Mouse (Mus musculus) hindbrain, embryonic 13.5 days (tissue): Measurements from ENCODE around the gene Sh2d6. TPM values are rescaled to one million over a fixed set of nuclear protein-coding genes. Genes with fewer than 3 reads are reported as not detected.
A peak's percentile ranks its signal among the peaks of the same experiment; 100 is the strongest.
"Not testable (repeated sequence)": the region's sequence is repeated elsewhere in the genome, so short reads cannot be mapped to it uniquely, and the experiment has no call there.

Experiments used
- ATAC-seq: fragments of 200-750 bp; cut with Nextera tagmentation; 2 replicates; pipeline ENCODE4 v1.8.0; 2017; ENCODE audit warnings: moderate TSS enrichment; ENCODE audit not compliant: low FRiP score
- H3K27ac ChIP-seq: fragments of 300-500 bp; sonication (generic); 2 replicates; pipeline ENCODE4 v1.5.1; 2015; ENCODE audit warnings: inconsistent platforms, mild to moderate bottlenecking, moderate library complexity
- H3K27me3 ChIP-seq: fragments of 300-500 bp; sonication (generic); 2 replicates; pipeline ENCODE4 v1.6.1; 2015; ENCODE audit warnings: mild to moderate bottlenecking, inconsistent platforms
- H3K36me3 ChIP-seq: fragments of 300-500 bp; sonication (generic); 2 replicates; pipeline ENCODE4 v1.6.1; 2015; ENCODE audit warnings: mild to moderate bottlenecking, inconsistent platforms
- H3K4me1 ChIP-seq: fragments of 300-500 bp; sonication (generic); replicated peaks from 2 replicates; pipeline ENCODE4 v1.6.1; 2015; ENCODE audit warnings: inconsistent platforms
- H3K4me2 ChIP-seq: fragments of 300-500 bp; sonication (generic); 2 replicates; pipeline ENCODE4 v1.6.1; 2015; ENCODE audit warnings: inconsistent platforms, mild to moderate bottlenecking, moderate library complexity
- H3K4me3 ChIP-seq: fragments of 300-500 bp; sonication (generic); 2 replicates; pipeline ENCODE4 v1.5.1; 2015; ENCODE audit warnings: mild to moderate bottlenecking, inconsistent platforms
- H3K9ac ChIP-seq: fragments of 300-500 bp; sonication (generic); 2 replicates; pipeline ENCODE4 v1.6.1; 2015; ENCODE audit warnings: mild to moderate bottlenecking, inconsistent platforms
- H3K9me3 ChIP-seq: fragments of 300-500 bp; sonication (generic); 2 replicates; pipeline ENCODE4 v1.6.1; 2016; ENCODE audit warnings: inconsistent platforms
- WGBS: fragments of 180-500 bp; shearing (Covaris S2); methylation state at CpG from one replicate; pipeline ENCODE4 v1.1.7; 2015; 5-methylcytosine and 5-hydroxymethylcytosine counted together
- polyA plus RNA-seq: library from polyadenylated mRNA; unstranded; fragments of >200 nt; fragmentation: Nextera tagmentation; extraction: Ambion mirVana; gene quantifications from 2 replicates; pipeline ENCODE4 v1.2.1, GENCODE M21; 2015

Sh2d6 gene
- polyA plus RNA-seq, 1 experiment from 2014 or later, result 1.0 TPM

DNA sequence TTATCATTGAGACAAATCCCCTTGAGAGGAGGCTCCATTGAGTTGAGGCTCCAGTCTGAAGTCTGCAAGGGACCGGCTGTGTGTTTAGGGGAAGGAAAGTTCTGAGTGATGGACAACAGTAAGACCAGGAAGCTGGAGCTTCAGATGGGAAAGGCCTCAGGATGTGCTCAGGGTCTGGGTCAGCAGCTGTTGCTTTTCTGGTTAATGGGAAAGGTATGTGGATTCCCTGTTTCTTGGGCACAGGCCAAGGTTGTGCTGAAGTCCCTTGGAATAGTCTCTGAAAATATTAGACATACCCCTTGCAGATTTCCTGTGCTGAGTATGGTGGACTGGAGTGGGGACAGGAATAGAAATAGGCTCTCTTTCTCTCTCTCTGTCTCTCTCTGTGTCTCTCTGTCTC, 12.0 kb upstream of the Sh2d6 start:
- ATAC-seq, result not testable (repeated sequence)
- peak overlapping the region; percentile 13; the same call in 1 of the 2 replicates for H3K27ac ChIP-seq
- 55% methylated on average over 1 of the region's 1 CpGs for WGBS

DNA sequence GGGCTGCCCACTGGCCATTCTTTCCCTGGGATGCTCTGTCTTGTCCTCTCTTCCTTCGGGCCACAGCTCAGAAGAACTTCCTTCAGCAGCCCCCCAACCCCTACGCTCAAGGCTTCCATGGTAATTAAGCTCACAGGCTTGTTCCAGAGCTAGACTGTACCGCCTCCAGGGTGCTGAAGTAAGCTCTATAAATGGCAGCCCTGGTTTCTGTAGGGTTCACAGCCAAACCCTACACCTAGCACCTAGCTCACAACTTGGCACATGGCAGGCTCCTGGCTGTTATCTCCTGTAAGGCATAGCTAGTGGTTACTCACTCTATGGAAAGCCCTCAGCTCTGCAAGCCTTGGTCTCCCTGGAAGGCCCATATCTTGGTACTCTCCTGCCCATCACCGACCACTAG, 11.1 kb upstream of the Sh2d6 start:
- no peaks in the 10 kb centered on the region for H3K27me3 ChIP-seq
- H3K36me3 ChIP-seq, result no peaks in the 10 kb centered on the region
- no peak overlapping the region for H3K4me2 ChIP-seq
- WGBS, result 75% methylated on average over 4 of the region's 4 CpGs
- H3K4me3 ChIP-seq, result no peak overlapping the region
- H3K9ac ChIP-seq, result no peak overlapping the region
- no peak for ATAC-seq
- H3K9me3 ChIP-seq, result no peaks in the 10 kb centered on the region
- H3K27ac ChIP-seq, result 0 out of 2 replicates have a peak overlapping the region, but pooled peaks have one; percentile 52
- H3K4me1 ChIP-seq, result peaks cover 22% of the 10 kb centered on the region

More for the DNA sequence above, 12.0 kb upstream of the Sh2d6 start:
- not testable (repeated sequence) for H3K4me2 ChIP-seq, H3K4me3 ChIP-seq, H3K27me3 ChIP-seq, H3K36me3 ChIP-seq, H3K9ac ChIP-seq, H3K9me3 ChIP-seq
- H3K4me1 ChIP-seq, result peaks cover 29% of the 10 kb centered on the region

DNA sequence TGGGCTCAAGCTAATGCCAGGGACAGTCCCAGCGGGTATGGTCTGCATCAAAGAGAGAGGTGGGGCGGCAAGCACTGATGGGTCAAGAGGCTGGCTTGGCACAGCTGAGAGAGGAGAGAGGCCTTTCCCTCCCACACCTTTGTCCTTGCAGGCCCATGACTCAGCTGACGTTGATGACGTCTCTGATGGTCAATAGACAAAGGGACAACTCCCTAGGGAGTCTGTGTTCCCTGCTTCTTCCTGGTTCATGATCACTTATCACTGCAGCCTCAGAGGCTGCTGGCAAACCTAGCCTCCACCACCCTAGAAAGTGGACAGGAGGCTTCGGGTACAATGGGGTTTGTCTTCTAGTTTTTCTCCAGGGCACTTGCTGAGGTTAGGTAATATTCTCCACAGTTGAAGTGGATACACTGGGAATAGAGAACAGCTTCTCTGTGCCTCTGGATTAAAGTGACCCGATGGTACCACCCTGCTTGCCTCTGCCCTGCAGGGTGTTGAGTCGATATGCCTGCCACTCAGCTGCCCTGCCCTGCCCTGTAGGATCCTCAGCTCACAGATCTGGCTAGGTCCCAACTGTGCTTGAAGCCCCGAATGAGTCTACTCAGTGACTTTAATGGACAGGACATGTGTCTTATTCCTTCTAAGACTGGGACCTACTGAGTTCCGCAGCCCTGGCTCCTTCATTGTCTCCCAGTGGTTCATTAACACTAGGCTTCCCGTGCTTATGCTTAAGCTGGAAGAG, 7.1 kb upstream of the Sh2d6 start:
- Histone ChIP-seq H3K9me3 (no peaks in the 10 kb centered on the region), H3K4me1 (peaks cover 13% of the 10 kb centered on the region), H3K4me3 (no peak overlapping the region), H3K27me3 (no peaks in the 10 kb centered on the region), H3K27ac (no peak overlapping the region), H3K4me2 (no peak overlapping the region), H3K36me3 (no peaks in the 10 kb centered on the region), H3K9ac (no peak overlapping the region)
- 74% methylated on average over 10 of the region's 10 CpGs for WGBS
- ATAC-seq, result no peak

DNA sequence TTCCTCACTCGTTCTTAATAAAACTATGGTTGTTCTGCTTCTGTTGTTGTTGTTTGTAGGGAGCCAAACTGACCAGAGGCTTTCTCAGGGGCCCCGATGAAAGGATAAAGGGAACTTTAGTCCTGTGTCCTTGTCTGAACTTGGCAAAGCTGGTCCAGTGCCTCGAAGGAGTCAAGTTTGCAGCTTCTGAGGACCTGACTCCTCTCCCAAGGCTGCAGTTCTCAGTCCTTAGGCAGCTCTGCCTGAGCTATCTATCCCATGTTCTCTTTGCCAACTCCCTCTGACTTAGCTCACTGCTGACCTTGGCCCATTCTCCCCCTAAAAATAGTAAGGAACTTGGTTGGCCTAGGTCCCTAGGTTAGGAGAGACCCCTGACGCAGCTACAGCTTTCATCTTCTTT, 5.6 kb upstream of the Sh2d6 start:
- 85% methylated on average over 4 of the region's 4 CpGs for WGBS
- ATAC-seq, result no peak
- H3K4me3 ChIP-seq, result no peak overlapping the region

DNA sequence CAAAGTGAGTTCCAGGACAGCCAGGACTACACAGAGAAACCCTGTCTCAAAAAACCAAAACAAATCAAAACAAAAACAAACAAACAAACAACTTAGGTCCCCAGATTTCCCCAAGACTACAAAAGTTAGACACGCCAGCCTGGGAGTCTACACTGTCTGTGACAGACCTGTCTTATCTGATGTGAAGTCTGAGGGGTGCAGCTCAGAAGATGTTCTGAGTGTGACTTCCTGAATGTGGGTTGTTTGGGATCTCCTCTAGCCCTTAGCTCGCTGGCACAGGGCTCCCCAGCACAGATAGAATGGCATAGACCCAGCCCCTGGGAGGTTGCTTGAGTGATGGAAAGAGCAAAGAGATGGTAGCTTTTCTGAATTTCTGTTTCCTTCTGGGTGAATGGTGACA, 2.7 kb upstream of the Sh2d6 start:
- H3K9ac ChIP-seq, result no peak overlapping the region
- no peak overlapping the region for H3K4me2 ChIP-seq
- H3K36me3 ChIP-seq, result no peaks in the 10 kb centered on the region
- no peaks in the 10 kb centered on the region for H3K27me3 ChIP-seq
- H3K4me1 ChIP-seq, result peaks cover 24% of the 10 kb centered on the region
- WGBS, result 95% methylated on average over 2 of the region's 2 CpGs
- H3K27ac ChIP-seq, result no peak overlapping the region
- no peak overlapping the region for H3K4me3 ChIP-seq
- ATAC-seq, result no peak
- no peaks in the 10 kb centered on the region for H3K9me3 ChIP-seq

More for the DNA sequence above, 5.6 kb upstream of the Sh2d6 start:
- Histone ChIP-seq H3K9me3 (no peaks in the 10 kb centered on the region), H3K27me3 (no peaks in the 10 kb centered on the region), H3K36me3 (no peaks in the 10 kb centered on the region), H3K9ac (no peak overlapping the region), H3K4me1 (no peaks in the 10 kb centered on the region), H3K4me2 (no peak overlapping the region), H3K27ac (no peak overlapping the region)

DNA sequence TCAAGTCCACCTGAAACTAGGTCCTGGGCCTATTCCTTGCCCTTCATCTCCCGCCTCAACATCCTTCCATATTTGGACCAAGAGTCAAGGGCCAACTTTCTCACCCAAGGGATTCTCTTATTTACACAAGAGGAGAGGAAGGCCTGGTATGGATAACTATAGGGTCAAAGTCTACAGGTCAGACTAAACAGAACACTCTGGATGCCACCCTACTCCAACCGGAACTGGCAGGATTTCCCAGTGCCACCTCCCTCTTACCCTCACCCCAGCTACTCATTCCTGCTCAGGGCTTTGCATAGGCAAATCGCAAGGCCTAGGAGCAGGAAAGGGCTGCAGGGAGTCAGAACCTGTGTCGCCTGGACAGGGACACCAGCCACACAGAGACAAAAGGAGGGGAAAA, 1.7 kb upstream of the Sh2d6 start:
- H3K4me3 ChIP-seq, result no peak overlapping the region
- H3K9ac ChIP-seq, result no peak overlapping the region
- no peaks in the 10 kb centered on the region for H3K27me3 ChIP-seq
- WGBS, result 71% methylated on average over 4 of the region's 4 CpGs
- no peak overlapping the region for H3K4me2 ChIP-seq
- ATAC-seq, result no peak
- H3K4me1 ChIP-seq, result peaks cover 33% of the 10 kb centered on the region
- no peaks in the 10 kb centered on the region for H3K9me3 ChIP-seq
- no peaks in the 10 kb centered on the region for H3K36me3 ChIP-seq
- H3K27ac ChIP-seq, result no peak overlapping the region

DNA sequence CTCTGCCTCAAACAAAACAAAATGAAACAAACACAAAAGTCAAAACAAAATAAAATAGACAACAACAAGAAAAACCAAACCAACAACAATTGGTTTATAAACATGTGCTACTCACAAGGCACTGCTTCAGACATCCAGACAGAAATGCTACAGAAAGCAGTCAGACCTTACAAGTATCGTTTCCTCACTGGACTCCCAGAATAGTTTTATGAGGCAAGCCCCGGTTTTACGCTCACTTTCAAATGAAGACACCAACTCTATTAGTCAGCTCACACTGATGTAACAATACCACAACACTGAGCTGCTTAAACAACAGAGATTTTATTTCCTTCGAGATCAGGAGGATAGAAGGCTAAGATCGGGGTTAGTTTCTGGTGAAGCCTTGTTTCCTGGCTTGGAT, 781 bp upstream of the Sh2d6 start:
- Histone ChIP-seq H3K4me2 (no peak overlapping the region), H3K9ac (no peak overlapping the region), H3K36me3 (no peaks in the 10 kb centered on the region), H3K27ac (no peak overlapping the region), H3K27me3 (no peaks in the 10 kb centered on the region), H3K4me3 (no peak overlapping the region), H3K4me1 (peaks cover 33% of the 10 kb centered on the region), H3K9me3 (no peaks in the 10 kb centered on the region)
- no peak for ATAC-seq
- WGBS, result 92% methylated on average over 5 of the region's 5 CpGs

DNA sequence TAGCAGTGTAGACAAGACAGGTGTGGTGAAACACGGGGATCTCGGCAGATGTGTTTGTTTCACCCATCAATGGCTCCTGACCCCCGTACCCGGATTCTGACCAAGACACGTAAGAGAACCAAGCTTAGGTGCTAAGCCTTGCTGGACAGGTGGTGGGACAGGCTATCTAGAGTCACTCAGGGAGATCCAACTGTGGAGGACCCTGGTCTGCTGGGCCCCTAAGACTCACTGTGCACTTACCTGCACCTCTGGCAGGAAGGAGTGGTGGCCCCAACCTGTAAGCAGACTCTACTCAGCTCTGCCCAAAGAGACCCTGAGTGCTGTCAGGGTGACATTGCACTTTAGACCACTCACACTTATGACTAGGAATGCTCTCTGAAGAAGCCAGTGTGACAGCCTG, 603 bp downstream of the Sh2d6 start:
- peak overlapping the region; percentile 98 for H3K27ac ChIP-seq

DNA sequence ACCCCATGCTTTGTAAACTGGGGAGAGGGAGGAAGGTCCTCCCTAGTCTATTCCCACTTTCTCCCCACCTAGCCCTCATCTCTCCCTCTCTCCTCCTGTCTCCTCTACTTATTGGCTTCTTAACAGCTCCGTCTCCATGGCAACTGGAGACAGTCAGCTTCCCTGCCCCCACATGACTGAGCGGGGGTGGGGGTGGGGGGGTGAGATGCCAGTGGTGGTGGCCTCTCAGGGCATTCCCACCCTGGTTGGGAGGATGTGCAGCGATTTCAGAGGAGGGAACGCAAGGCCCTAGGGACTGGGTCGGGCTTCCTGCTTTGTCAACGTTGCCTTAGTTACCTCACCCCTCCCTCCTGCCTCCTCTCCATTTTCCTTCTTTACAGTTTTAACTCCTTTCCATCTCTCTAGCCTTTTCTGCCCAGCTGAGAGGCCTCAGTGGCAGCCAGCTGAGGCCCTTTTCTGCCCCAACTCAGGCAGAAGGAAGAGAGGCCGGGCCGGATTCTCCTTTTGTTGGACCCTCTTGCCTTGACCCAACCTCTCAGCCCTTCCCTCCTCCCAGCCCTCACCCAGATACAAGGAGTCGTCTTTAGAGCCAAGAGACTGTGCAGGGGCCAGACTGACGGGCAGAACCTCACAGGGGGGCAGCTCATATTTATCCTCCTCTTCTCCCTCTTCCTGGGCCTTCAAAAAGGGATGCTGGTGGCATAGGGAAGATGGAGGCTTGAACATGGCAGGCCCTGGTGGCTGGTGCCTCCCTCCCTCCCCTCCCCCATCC, 1.4 kb downstream of the Sh2d6 start:
- WGBS, result 6% methylated on average over 10 of the region's 10 CpGs
- peak overlapping the region; percentile 47 for H3K4me2 ChIP-seq
- no peak overlapping the region; the same call in 1 of the 2 replicates for H3K4me3 ChIP-seq
- H3K36me3 ChIP-seq, result no peaks in the 10 kb centered on the region
- peak overlapping the region; percentile 47; the same call in 1 of the 2 replicates for H3K9ac ChIP-seq
- ATAC-seq, result peak; percentile 93
- no peaks in the 10 kb centered on the region for H3K27me3 ChIP-seq
- peaks cover 41% of the 10 kb centered on the region for H3K4me1 ChIP-seq
- H3K27ac ChIP-seq, result peak overlapping the region; percentile 98
- no peaks in the 10 kb centered on the region for H3K9me3 ChIP-seq

More for the DNA sequence above, 603 bp downstream of the Sh2d6 start:
- no peaks in the 10 kb centered on the region for H3K36me3 ChIP-seq
- no peak overlapping the region for H3K4me2 ChIP-seq
- no peak for ATAC-seq
- H3K9me3 ChIP-seq, result no peaks in the 10 kb centered on the region
- H3K9ac ChIP-seq, result no peak overlapping the region
- H3K27me3 ChIP-seq, result no peaks in the 10 kb centered on the region
- peaks cover 33% of the 10 kb centered on the region for H3K4me1 ChIP-seq
- no peak overlapping the region for H3K4me3 ChIP-seq
- 95% methylated on average over 5 of the region's 5 CpGs for WGBS

DNA sequence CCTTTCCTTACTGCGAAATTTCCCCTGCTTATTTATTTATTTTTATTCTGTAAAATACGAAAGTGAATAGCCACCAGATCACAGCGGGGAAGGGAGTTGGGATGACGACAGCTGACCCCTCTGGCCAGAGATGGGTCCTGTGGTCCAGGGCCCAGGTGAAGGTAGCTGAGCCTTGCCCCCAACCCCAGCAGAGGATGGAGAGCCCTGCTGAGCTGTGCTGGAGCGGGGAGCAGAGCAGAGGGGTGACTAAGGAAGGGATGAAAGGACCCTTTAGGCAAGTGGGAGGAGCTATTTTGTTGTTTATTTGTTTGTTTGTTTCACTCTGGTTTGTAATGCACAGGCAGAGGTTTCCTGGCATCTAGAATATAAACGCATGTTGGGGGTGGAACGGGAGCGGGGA, 2.2 kb downstream of the Sh2d6 start:
- H3K4me1 ChIP-seq, result peaks cover 42% of the 10 kb centered on the region
- H3K27ac ChIP-seq, result peak overlapping the region; percentile 98
- peak; percentile 51 for ATAC-seq
- 14% methylated on average over 8 of the region's 8 CpGs for WGBS
- no peaks in the 10 kb centered on the region for H3K36me3 ChIP-seq
- H3K4me2 ChIP-seq, result peak overlapping the region; percentile 47
- H3K4me3 ChIP-seq, result no peak overlapping the region; the same call in 1 of the 2 replicates
- no peaks in the 10 kb centered on the region for H3K27me3 ChIP-seq
- H3K9ac ChIP-seq, result peak overlapping the region; percentile 58; the same call in 1 of the 2 replicates
- H3K9me3 ChIP-seq, result no peaks in the 10 kb centered on the region

DNA sequence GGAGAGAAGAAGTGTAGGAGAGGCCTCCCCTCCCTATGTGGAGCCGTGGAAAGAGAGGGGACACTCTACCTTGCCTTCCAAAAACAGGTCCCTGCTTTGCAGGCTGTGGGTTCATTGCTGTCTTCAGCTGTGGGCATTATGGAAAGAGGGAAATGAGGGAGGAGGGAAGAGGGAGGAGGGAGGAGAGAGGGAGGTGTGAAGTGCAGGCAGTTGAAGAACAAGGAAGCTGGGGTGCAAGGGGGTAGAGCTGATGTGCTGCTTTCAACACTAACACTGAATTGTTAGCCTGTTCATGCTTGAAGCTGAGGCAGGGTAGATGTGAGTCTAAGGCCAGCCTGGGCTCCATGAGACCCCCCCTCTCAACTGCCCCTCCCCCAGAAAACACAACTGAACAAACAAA, 2.7 kb downstream of the Sh2d6 start:
- no peak overlapping the region for H3K9ac ChIP-seq

DNA sequence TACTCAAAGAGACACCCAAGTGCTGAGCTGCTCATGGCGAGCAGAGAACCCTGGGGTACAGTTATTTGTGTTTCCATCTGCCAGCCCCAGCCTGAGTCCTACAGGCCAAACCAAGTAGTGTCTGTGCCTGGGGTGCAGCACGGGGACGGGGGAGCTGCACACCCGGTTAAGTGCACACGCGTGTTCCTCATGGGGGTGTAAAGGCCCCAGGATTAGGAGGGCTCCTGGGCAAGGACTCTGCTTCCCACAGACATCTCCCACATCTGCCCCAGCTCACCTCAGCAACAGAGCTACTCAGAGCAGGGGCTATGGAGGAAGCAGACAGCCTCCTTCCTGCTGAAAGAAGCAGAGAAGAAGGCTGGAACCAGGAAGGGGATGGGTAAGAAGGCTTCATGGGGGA, 5.9 kb downstream of the Sh2d6 start:
- no peak for ATAC-seq
- Histone ChIP-seq H3K9ac (0 out of 2 replicates have a peak overlapping the region, but pooled peaks have one; percentile 35), H3K9me3 (no peaks in the 10 kb centered on the region), H3K36me3 (no peaks in the 10 kb centered on the region), H3K27ac (no peak overlapping the region), H3K4me2 (no peak overlapping the region), H3K27me3 (no peaks in the 10 kb centered on the region), H3K4me3 (no peak overlapping the region), H3K4me1 (peaks cover 61% of the 10 kb centered on the region)
- WGBS, result 97% methylated on average over 6 of the region's 6 CpGs

More for the DNA sequence above, 2.7 kb downstream of the Sh2d6 start:
- no peak for ATAC-seq
- WGBS, result 100% methylated on average over 1 of the region's 1 CpGs
- Histone ChIP-seq H3K36me3 (no peaks in the 10 kb centered on the region), H3K4me3 (no peak overlapping the region), H3K27me3 (no peaks in the 10 kb centered on the region), H3K9me3 (no peaks in the 10 kb centered on the region), H3K4me1 (peaks cover 46% of the 10 kb centered on the region), H3K4me2 (peak overlapping the region; percentile 47; the same call in 1 of the 2 replicates), H3K27ac (peak overlapping the region; percentile 98)
